Mouse (Mus musculus): ENCODE measurements around the gene Pik3ap1.

DNA sequence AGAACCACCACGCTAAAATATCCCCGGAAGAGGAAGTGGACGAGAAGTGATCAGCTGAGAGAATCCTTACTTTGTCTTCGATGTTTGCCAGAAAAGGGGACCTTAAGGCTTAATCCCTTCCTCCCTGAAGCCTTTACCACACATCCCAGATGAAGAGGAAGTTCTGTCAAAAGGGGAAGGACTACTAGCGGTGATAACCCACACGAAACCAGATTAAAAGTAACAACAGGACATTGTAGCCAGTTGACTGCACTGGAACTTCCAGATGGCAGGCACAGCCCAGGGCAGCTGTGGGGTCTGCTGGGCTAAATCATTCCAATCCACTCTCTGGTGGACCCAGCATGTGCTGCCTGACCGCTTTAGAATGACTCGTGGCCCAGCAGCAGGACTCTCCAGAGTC lies 17.7 kb upstream of the Pik3ap1 start:
- TF ChIP-seq CTCF (IDR thresholded peaks at IDR 0.05; ENCODE audit: low read depth) (no peak), EP300 (optimal IDR thresholded peaks at IDR 0.05) (no peak)

All from stomach, postnatal 0 days (tissue).